Mouse (Mus musculus) heart, embryonic 11.5 days (tissue): ENCODE data around the gene Wdpcp. TPM values are rescaled to one million over a fixed set of nuclear protein-coding genes. Genes with fewer than 3 reads are reported as not detected.

ENCODE experiments used
- ATAC-seq: fragments of 200-750 bp; cut with Nextera tagmentation; replicated peaks from 2 replicates; pipeline ENCODE4 v1.8.0; 2017; ENCODE audit warnings: moderate library complexity; ENCODE audit not compliant: insufficient number of reproducible peaks, low FRiP score, low TSS enrichment
- H3K27ac ChIP-seq: fragments of 300-500 bp; sonication (generic); 2 replicates; pipeline ENCODE4 v1.5.1; 2014; ENCODE audit warnings: mild to moderate bottlenecking, low read depth, low read length
- H3K27me3 ChIP-seq: fragments of 300-500 bp; sonication (generic); 2 replicates; pipeline ENCODE4 v1.6.1; 2014; ENCODE audit warnings: mild to moderate bottlenecking, low read length, mixed read lengths; ENCODE audit not compliant: control insufficient read depth, insufficient read depth
- H3K36me3 ChIP-seq: fragments of 300-500 bp; sonication (generic); 2 replicates; pipeline ENCODE4 v1.6.1; 2014; ENCODE audit warnings: mild to moderate bottlenecking, low read length, moderate library complexity, mixed read lengths; ENCODE audit not compliant: control insufficient read depth, insufficient read depth
- H3K4me1 ChIP-seq: fragments of 300-500 bp; sonication (generic); 2 replicates; pipeline ENCODE4 v1.6.1; 2014; ENCODE audit warnings: low read length; ENCODE audit not compliant: control insufficient read depth, insufficient read depth
- H3K4me2 ChIP-seq: fragments of 300-500 bp; sonication (generic); 2 replicates; pipeline ENCODE4 v1.6.1; 2014; ENCODE audit warnings: mild to moderate bottlenecking, moderate library complexity
- H3K4me3 ChIP-seq: fragments of 300-500 bp; sonication (generic); 2 replicates; pipeline ENCODE4 v1.5.1; 2014; ENCODE audit warnings: low read depth, low read length
- H3K9ac ChIP-seq: fragments of 300-500 bp; sonication (generic); 2 replicates; pipeline ENCODE4 v1.6.1; 2014; ENCODE audit warnings: mild to moderate bottlenecking, low read depth, low read length, moderate library complexity
- H3K9me3 ChIP-seq: fragments of 300-500 bp; sonication (generic); replicated peaks from 2 replicates; pipeline ENCODE4 v1.6.1; 2016; ENCODE audit warnings: low read length; ENCODE audit not compliant: control insufficient read depth
- WGBS: fragments of 180-500 bp; shearing (Covaris S2); extraction: QIAGEN DNeasy Blood & Tissue Kit; methylation state at CpG from one replicate; pipeline ENCODE4 v1.1.7; 2014; ENCODE audit not compliant: insufficient replicate concordance; 5-methylcytosine and 5-hydroxymethylcytosine counted together
- polyA plus RNA-seq: library from polyadenylated mRNA; unstranded; fragments of >200 nt; fragmentation: Nextera tagmentation; extraction: Ambion mirVana; gene quantifications from 2 replicates; pipeline ENCODE4 v1.2.1, GENCODE M21; 2014

Wdpcp gene
- polyA plus RNA-seq, 1 experiment from 2014 or later, result 6.5 TPM

DNA sequence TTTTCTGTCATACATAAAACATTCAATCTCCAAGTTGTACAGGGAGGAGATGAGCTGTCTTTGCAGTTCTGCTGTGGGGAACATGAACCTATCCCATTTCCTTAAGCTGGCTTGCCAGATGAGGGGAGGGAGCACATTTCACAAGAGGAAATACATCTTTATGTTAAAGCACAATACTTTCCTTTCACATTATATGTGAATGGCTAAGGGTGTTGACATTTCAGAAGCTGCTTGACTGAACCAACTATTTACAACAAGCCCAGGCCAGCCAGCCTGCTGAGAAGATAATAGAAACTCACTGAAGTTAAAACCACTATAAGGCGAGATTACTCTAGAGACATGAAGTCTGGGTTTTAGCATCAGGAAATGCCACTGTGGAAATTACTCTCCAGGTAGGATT lies 11.3 kb downstream of the Wdpcp start:
- 0 out of 2 replicates have a peak, but pooled peaks cover 2% of the 10 kb centered on the region for H3K27me3 ChIP-seq
- no peak overlapping the region for H3K9ac ChIP-seq
- no peak for ATAC-seq
- H3K4me3 ChIP-seq, result no peak overlapping the region
- H3K4me2 ChIP-seq, result no peak overlapping the region
- 55% methylated on average over 1 of the region's 1 CpGs for WGBS
- no peaks in the 10 kb centered on the region for H3K9me3 ChIP-seq
- no peaks in the 10 kb centered on the region for H3K36me3 ChIP-seq
- no peak overlapping the region for H3K27ac ChIP-seq
- H3K4me1 ChIP-seq, result no peaks in the 10 kb centered on the region; the same call in 1 of the 2 replicates

DNA sequence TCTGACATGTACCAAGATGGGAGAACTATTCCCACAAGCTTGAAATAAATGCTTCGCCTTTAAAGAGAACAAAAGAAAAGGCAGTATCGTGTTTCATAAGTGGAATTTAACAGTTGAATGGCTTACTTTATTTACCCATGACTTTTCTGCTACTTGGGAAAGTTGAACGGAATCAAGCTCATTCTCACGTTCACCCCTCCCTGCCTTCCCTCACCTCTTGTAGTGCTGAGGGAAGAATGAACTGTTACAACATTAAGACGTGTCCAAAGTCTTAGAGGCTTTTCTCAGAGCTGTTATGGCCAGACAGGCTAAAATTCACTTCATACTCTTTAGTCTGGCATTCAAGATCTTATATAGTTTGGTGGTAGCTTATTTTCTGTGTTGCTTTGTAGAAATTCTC lies 30.5 kb downstream of the Wdpcp start:
- WGBS, result 67% methylated on average over 5 of the region's 5 CpGs

DNA sequence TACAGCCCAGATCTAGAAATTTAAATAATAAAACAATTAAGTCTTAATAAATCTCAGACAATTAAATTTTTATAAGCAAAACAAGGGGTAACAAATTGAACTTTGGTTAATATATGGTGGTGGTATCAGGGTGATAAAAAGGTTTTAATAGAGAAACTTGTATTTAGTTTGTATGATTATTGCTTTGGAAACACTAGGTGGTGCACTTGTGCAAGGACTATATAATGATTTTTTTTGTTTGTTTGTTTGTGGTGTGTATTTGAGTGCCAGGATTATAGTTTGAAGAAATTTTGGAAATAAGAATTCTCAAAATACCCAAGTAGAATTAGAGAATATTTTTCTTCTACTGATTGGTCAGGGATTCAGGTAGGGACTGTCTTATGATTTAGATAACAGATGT lies 43.9 kb downstream of the Wdpcp start:
- Histone ChIP-seq H3K4me3 (no peak overlapping the region), H3K9me3 (no peaks in the 10 kb centered on the region), H3K4me1 (no peaks in the 10 kb centered on the region), H3K27me3 (no peaks in the 10 kb centered on the region), H3K36me3 (no peaks in the 10 kb centered on the region), H3K4me2 (no peak overlapping the region), H3K9ac (no peak overlapping the region), H3K27ac (no peak overlapping the region)
- no peak for ATAC-seq

More for the DNA sequence above, 30.5 kb downstream of the Wdpcp start:
- Histone ChIP-seq H3K36me3 (no peaks in the 10 kb centered on the region), H3K9me3 (no peaks in the 10 kb centered on the region), H3K4me2 (no peak overlapping the region), H3K27me3 (no peaks in the 10 kb centered on the region), H3K4me1 (no peaks in the 10 kb centered on the region), H3K4me3 (no peak overlapping the region), H3K9ac (no peak overlapping the region), H3K27ac (no peak overlapping the region)
- no peak for ATAC-seq

DNA sequence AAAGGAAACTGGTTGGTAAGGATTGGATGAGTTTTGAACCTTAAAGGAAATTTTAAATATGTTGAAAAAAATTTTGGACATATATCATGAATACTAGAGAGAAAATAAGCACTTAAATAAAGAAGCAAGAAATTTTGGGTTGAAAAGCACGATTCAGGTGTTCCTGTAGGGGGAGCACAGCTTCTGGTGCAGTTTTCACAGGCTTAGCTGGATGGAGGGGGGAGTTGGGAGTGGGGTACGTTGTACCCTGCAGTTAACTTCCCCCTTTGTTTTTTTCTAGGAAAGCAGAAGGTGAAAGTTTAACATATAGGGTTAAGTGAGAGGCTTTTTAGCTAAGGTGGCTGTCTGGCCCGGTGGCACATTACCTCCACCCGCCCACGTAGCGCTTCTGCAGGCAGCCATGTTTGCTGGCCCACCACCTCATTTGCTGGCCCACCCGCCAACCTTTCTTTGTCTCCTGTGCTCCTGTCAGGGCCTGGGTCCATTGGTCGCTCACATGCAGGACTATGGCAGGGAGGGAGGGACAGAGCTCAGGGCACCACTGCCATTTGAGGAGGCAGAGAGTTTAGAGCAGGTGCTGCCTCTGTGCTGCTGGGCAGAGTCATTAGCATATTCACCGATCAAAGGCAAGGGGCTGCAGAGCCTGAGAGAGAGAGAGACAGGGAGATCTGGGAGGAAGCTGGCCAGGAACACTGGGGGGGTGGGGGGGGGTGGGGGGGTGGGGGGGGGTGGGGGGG lies 62.3 kb downstream of the Wdpcp start:
- WGBS, result 66% methylated on average over 8 of the region's 9 CpGs

DNA sequence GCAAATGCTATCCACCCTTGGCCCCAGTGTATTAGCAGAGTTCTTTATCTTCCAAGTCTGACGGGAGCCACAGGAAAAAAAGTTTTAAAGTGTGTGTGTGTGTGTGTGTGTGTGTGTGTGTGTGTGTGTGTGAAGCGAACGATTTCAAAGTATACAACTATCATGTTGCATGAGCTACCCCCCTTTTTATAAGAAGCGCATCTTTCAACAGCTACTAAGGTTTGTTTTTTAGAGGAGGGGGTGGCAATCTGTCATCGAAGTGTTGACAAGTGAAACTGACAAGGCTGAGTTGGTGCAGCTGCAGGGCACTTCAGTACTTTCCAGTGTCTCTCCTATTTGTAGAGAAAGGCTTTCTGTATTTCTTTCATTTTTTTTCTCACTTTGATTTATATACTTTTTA lies 66.3 kb downstream of the Wdpcp start:
- H3K4me2 ChIP-seq, result peak overlapping the region; percentile 41
- WGBS, result 18% methylated on average over 5 of the region's 5 CpGs
- no peaks in the 10 kb centered on the region for H3K9me3 ChIP-seq
- H3K36me3 ChIP-seq, result no peaks in the 10 kb centered on the region
- H3K4me1 ChIP-seq, result peaks cover 10% of the 10 kb centered on the region
- 0 out of 2 replicates have a peak overlapping the region, but pooled peaks have one; percentile 36 for H3K27ac ChIP-seq
- ATAC-seq, result peak; percentile 73; the same call in 1 of the 2 replicates
- no peak overlapping the region for H3K9ac ChIP-seq
- no peaks in the 10 kb centered on the region for H3K27me3 ChIP-seq
- no peak overlapping the region for H3K4me3 ChIP-seq

More for the DNA sequence above, 62.3 kb downstream of the Wdpcp start:
- H3K36me3 ChIP-seq, result no peaks in the 10 kb centered on the region
- H3K4me2 ChIP-seq, result no peak overlapping the region
- no peaks in the 10 kb centered on the region for H3K9me3 ChIP-seq
- no peak for ATAC-seq
- H3K4me3 ChIP-seq, result no peak overlapping the region
- no peaks in the 10 kb centered on the region for H3K27me3 ChIP-seq
- no peak overlapping the region for H3K9ac ChIP-seq
- no peak overlapping the region for H3K27ac ChIP-seq
- peaks cover 3% of the 10 kb centered on the region for H3K4me1 ChIP-seq

DNA sequence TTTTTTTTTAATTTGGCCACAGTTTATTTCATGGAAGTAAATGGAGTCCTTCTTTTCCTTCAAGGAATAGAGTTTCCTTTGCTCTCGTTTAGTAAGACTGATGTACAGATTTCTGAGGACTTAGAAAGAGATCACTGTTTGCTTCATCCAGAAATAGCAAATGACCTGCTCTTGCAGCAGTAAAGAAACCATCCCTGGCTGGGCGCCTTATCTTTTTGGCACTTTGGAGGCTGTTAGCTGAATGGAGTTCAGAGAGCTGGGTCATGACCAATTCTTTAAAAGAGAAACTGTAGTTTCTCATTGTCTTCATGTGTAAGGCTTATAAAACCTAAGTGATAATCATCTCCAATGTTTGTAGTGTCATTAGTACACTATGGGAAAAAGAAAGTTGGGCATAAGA lies 67.5 kb downstream of the Wdpcp start:
- H3K9ac ChIP-seq, result no peak overlapping the region
- no peaks in the 10 kb centered on the region for H3K36me3 ChIP-seq
- no peak overlapping the region for H3K4me3 ChIP-seq
- no peaks in the 10 kb centered on the region for H3K27me3 ChIP-seq
- H3K9me3 ChIP-seq, result no peaks in the 10 kb centered on the region
- H3K4me2 ChIP-seq, result 0 out of 2 replicates have a peak overlapping the region, but pooled peaks have one; percentile 2
- ATAC-seq, result no peak
- H3K27ac ChIP-seq, result peak overlapping the region; percentile 7; the same call in 1 of the 2 replicates
- peaks cover 10% of the 10 kb centered on the region for H3K4me1 ChIP-seq
- 14% methylated on average over 2 of the region's 2 CpGs for WGBS

DNA sequence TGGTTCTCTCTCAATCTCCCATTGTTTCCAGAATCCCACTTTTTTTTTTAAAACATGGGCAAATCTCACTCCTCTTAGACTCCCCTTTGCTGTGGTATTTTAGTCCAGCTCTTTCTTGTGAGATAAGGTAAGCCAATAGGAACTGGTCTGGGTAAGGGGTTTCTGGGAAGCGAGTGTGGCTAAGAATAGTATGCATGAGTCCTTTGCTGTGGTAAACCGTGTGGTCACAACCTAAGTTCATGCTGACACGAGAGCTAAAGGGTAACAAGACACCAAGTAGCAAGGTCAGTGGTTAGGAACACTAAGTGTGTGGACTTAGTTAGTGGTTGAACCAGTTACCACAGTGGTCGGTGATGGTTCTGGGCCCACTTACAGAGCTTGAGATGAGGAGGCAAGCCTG lies 72.2 kb downstream of the Wdpcp start:
- Histone ChIP-seq H3K4me2 (no peak overlapping the region), H3K9ac (no peak overlapping the region), H3K36me3 (no peaks in the 10 kb centered on the region), H3K9me3 (no peaks in the 10 kb centered on the region), H3K4me1 (peaks cover 10% of the 10 kb centered on the region; the same call in 1 of the 2 replicates), H3K27me3 (no peaks in the 10 kb centered on the region), H3K4me3 (no peak overlapping the region), H3K27ac (no peak overlapping the region)
- no peak for ATAC-seq
- 45% methylated on average over 4 of the region's 4 CpGs for WGBS

DNA sequence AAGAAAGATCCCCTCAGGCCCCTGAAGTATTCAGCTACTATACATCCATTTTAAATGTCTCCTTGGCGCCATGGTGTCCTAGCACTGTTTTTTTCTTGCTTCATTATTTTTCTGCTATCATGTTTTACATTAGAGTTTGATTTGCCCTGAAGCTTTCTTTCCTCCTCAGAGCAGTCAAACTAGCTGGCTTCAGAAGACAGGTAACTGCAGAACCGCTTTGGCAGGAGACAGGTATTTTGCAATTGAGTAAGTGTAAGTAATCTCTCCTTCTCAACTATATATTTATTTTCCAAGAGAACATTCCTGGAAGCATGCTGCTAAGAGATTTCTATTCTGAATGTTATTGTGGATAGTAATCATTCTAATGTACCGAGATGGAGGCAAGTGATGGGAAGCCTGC lies 74.1 kb downstream of the Wdpcp start:
- H3K4me1 ChIP-seq, result peaks cover 3% of the 10 kb centered on the region; the same call in 1 of the 2 replicates
- no peak overlapping the region for H3K27ac ChIP-seq
- H3K4me3 ChIP-seq, result no peak overlapping the region
- no peaks in the 10 kb centered on the region for H3K27me3 ChIP-seq
- H3K36me3 ChIP-seq, result no peaks in the 10 kb centered on the region
- ATAC-seq, result no peak
- H3K9me3 ChIP-seq, result no peaks in the 10 kb centered on the region
- H3K9ac ChIP-seq, result no peak overlapping the region
- no peak overlapping the region for H3K4me2 ChIP-seq
- 77% methylated on average over 3 of the region's 3 CpGs for WGBS

DNA sequence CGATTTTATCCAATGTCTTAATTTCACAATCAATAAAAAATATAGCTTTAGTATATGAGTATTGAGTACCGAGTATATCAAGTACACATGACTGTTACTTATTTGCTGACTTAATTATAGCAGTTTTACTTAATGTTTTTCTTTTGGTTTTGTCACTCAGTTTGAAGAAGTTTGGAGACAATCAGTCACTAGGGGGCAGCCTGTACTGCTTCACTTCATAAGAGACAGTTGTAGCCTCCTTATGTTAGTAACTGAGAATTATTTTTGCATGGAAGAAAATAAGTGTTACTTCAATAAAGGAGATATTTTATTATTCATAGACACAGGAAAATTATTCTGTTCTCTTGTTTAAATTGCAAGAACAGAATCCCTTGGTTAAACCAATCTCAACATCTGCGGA lies 87.0 kb downstream of the Wdpcp start:
- Histone ChIP-seq H3K27ac (no peak overlapping the region), H3K4me1 (no peaks in the 10 kb centered on the region), H3K4me3 (no peak overlapping the region), H3K9ac (no peak overlapping the region), H3K27me3 (no peaks in the 10 kb centered on the region), H3K9me3 (no peaks in the 10 kb centered on the region), H3K36me3 (no peaks in the 10 kb centered on the region), H3K4me2 (no peak overlapping the region)
- no peak for ATAC-seq
- 60% methylated on average over 3 of the region's 3 CpGs for WGBS
